Mouse (Mus musculus) ZHBTc4 (cell line): ENCODE data around the gene Cherp.
A peak's percentile ranks its signal among the peaks of the same experiment; 100 is the strongest.

ENCODE experiments used
- DNase-seq: peaks from one replicate; pipeline ENCODE4 v3.0.0-alpha.2; 2011; ENCODE audit warnings: low read depth, low spot score

Cherp gene

DNA sequence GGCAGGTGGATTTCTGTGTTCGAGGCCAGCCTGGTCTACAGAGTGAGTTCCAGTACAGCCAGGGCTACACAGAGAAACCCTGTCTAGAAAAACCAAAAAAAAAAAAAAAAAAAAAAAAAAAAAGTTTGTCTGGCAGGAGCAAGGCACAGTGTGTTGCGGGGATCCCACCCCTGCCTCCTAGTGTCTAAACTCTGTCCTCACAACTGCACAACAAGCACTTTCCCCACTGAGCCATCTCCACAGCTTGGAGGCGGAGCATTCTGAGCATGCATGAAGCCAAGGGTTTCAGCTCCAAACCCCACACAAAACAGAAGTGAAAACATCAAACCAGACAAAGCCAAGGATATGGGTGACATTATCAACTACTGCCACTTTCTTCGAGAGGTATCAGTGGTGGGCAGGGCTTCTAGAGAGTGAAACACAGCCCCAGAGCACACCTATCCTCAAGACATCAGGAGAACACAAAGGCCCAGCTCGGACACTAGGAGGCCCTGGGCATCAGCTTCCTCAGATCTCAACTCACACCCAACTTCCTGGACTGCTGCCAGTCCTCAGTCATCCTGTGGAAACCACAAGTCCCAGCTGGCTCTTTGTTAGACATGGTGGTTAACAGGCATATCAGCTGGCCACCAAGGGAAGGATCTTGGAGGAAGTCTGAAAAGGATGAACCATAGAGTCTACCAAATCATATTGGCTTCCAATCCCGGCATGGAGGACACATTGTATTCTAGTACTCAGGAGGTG, 10.6 kb upstream of the Cherp start:
- DNase-seq: peak; percentile 58

DNA sequence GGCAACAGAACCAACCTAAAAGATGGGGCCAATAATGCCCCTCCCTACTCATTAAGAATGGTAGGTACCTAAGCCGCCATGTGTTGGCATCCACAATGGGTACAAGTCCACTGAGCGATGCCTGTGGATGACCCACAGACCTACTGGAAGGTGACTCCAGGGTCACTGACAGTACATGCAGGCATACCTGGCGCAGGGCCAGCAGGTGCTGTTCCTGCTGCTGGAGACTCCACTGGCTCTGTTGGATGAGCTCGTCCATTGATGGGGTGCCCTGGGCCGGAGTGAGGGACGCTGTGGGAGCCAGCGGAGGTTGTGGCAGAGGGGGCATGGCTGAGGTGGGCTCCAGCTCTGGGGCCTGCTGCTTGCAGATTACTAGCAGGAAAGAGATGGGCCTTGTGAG, 4.3 kb downstream of the Cherp start:
- no peak for DNase-seq

DNA sequence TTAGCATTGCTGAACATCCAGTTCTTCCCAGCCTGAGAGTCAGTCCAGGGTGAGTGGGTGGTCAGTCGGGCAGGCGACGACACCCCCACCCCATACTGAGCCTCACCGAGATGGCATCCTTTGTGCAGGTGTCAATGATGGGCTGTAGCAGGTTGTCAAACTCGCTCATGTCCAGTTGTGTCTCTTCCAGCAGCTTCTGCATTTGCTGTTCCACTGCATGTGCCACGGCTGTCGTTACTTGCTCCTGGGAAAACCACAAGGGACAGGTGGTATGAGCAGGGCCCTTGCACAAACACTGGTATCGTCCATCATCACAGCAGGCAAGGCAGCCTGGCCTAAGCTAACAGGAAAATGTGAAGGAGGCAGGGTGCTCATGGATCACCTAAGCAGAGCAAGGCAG, 5.0 kb downstream of the Cherp start:
- DNase-seq: no peak

DNA sequence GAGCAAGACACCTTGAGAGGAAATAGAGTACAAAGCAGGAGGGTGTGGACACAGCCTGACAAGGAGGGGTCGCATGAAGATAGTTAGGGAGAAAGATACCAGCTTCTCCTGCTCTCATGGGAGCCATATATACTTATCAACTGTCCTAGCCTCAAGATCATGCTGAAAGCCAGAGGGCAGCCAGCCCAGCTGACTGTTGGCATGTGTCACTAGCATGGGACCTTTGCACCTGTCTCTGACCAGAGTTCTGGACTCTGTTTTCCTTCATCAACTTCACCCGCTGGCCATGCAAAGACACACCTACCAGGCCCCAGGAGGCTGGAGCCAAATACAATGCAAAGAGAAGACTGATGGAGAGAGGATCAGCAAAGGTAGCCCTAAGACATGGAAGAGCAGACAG, 5.8 kb downstream of the Cherp start:
- DNase-seq: no peak

DNA sequence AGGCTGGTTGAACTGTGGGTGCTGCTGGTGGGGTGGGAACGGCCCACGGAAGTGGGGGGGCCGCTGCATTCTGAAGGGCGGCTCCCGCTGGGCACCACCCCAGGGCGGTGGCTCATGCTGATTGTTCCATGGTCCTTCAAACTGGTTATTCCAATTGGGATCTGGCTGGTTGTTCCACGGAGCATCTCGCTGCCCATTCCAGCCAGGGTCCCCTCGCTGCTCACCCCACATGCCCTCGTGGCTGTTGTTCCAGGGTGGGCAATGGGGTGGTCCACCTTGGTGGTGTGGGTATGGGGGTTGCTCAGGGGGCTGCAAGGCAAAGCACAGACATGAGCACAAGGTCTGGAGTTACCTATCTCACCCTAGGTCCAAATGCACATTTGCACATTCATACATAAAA, 10.8 kb downstream of the Cherp start:
- DNase-seq: no peak

DNA sequence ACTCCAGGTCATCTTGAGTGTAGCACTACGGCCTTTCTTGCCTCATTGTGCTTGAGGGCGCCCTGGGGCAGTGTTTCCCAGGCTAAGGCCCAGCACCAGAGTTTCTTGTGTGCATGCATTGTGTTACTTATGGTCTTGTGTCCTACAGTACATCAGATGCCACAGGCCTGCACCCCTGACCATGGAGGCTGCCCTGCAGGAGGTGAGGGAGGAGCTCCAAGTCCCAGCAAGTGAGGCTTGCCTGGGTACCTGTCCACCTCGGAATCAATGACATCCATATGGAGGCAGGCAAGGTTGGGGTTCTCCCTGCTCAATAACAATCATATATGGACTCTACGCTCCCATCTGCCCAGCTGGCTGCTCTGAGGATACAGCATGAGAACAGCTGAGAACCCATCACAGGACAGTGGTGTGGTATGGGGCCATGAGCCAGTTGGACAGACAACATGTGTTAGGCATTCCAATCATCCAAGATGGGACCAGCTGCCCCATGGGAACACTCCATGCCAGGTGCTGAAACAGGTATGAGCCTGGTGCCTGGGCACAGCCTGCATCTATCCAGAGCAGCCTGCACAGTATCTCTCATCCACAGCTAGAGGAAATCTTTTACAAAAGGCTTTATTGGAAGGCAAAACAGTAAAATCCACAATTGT, 15.0 kb downstream of the Cherp start:
- no peak for DNase-seq

DNA sequence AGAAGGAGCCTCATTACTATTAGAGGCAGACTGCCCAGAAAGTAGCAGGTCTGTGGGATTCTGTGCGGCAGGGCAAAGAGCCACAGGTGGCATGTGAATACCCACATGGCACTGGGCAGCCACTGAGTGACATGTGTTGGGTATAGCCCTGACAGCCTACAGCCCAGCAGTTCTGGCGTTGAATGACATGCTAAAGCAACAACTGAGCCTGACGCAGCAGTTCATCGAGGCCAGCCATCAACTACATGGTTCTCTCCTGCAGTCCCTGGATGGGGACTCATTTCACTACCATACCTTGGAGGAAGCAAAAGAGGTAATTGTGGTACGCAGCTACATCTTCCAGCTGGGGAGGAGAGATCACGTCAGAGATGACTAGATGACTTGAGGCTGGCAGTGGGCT, 16.6 kb downstream of the Cherp start:
- no peak for DNase-seq

DNA sequence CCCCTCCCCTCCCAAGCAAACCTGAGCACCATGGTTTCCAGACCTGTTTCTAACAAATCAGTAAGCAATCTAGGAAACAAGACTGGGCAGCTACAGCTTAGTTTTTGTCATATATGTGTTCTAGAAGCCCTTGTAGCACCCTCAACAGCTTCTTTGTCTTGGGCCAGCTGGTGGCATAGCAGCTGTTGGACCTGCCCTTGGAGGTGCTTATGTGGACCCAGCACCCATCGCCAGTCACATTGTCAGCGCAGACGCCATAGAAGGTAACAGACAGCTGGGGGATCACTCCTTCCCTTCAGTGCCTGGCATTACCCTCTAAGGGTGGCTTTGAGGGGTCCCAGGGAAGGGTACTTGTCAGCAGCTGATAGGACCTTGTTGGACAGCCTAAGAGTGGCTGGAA, 17.2 kb downstream of the Cherp start:
- DNase-seq: no peak

DNA sequence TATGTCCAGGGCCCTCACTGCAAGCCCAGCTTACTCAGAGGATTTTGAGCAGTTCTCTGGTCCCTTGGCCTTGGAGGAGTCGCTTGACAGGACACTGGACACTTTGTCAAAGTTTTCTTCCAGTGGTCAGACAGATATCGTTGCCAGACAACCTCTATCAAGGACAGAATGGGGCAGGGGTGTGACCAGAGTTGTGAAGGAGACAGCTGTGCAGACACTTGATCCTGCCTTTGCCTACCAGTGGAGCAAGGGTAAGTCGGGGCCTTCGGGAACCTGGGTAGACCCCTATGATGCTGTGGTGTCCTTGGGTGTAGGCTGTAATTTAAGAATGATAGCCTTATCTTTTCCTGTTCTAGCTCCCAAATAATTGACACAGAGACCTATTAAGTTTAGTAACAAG, 19.7 kb downstream of the Cherp start:
- no peak for DNase-seq

DNA sequence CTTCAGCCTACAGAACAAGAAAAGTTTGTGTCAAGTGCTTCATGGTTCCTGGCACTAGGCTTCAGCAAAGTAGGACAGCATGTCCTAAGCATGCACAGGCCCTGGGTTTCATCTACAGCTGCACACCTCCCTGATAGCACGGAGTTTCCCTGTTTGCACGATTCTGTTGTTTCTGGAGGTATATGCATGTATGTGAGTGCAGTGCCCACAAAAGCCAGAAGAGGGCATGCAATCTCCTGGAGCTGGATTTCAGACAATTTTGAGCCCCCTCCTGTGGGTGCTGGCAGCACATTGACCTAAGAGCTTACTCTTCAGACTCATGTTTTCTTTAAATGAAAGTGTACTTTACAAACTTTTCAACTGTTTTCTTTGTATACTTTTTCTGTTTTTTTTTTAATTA, 21.1 kb downstream of the Cherp start:
- DNase-seq: peak; percentile 82

DNA sequence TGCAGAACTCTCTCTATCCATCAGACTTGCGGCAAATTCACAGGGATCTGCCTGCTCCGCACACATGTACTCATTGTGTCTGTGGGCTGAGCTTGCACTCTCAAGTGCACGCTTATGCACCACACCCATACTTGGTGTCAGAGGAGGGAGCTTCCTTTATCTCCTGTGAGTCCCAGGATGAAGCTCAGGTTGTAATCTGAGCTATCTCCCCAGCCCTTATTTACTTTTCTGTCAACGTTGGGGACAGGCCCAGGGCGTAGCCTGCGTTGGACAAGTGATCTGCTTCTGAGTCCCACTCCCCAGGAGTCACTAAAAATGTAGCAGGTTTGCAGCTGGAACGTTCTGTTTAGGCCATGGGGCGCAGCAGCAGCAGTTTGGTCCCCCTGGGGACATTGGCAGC, 23.5 kb downstream of the Cherp start:
- no peak for DNase-seq

DNA sequence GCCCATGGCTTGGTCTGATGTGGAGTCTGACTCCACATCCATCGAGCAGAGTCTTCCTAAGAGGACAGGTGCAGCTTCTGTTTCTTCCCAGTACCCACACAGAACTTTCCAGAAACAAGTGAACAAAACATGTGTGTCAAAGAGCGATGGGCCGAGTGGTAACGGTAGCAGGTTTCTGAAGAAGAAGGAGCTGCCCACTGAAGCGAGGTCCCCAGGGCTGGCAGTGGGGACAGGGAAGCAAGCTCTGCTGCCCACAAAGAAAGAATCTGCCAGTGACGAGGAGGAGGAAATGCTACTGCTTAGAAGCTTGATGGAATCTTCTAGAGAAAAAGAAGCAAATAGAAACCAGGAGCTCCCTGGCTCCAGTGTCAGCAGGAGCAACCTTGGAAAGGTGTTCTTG, 30.0 kb downstream of the Cherp start:
- no peak for DNase-seq

DNA sequence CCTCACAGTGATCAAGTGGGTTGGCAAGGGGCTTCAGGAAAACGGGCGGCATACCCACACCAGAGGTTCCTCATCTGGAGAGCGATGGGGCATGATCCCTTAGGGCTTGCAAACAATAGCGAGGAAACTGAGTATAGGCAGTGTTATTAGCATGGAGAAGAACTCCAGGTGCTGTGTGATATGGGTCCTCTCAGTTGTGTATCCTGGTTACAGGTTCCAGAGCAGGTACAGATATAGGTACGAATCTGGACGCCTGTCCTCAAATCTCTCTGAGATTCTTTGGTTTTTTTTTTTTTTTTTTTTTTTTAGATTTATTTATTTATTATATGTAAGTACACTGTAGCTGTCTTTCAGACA, 31.1 kb downstream of the Cherp start:
- DNase-seq: no peak

DNA sequence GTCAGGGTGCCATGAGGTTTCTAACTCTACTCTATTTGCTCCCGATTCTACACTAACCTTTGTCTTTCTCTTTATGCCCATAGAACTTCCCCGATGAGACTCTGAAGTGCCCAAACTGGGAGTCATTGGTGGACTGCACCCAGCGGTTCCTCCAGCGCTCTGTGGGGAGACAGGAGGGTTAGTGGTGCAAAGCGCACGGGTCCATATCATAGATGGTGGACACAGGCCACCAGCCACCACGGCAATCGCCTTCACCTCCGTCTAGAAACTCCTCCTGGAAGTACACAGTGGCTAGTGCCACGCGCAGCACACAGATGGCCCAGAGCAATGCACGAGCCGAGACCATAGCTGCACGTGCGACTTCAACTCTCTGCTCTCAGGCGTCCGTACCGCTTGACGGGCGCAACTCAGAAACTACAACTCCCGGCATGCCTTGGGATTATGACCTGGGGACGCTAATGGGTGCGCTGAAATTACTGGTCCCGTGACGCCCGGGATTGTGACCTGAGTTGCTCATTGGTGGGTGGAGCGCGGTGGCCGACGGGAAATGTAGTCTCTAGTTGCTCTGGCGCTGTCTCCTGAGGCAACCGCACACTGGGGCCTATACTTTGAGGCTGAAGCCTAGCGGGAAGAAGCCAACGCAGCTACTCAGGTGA, 31.6 kb downstream of the Cherp start, which contains the start of the genes Calr3 and 1700030K09Rik:
TSS of gene Calr3 (minus strand) at position 533 of the 656 bp plus-strand sequence.
TSS of gene 1700030K09Rik (plus strand) at position 543 of the 656 bp plus-strand sequence.
- peak; percentile 98 for DNase-seq

DNA sequence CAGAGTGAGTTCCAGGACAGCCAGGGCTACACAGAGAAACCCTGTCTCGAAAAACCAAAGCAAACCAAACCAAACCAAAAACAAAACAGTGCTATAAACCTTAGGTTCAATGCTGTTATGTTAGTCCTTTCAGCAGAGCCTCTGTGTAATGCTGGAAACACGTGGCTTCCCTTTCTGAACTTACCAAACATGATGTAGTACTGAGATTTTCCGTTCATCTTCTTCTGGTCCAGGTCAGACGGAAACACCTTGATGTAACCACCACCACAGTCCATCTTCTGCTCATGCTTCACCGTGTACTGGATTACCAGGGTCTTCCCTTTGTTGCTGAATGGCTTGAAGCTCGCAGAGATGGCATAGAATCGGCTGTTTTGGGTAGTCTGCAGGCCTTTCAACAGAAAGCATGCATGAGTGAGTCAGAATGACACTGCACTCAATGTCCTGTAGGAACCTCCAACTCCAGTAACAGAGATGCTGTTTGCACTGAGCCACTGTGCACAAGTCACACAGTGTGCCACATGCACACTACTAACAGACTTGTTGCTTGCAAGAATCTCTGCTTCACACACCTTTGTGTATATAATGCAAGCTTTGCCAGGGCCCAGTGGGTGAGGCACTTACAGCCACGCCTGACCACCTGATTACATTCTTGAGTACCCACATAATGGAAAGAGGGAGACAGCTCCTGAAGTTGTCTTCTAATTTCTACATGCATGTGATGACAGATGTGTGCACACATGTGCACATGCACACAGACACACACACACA, 36.6 kb downstream of the Cherp start:
- no peak for DNase-seq

DNA sequence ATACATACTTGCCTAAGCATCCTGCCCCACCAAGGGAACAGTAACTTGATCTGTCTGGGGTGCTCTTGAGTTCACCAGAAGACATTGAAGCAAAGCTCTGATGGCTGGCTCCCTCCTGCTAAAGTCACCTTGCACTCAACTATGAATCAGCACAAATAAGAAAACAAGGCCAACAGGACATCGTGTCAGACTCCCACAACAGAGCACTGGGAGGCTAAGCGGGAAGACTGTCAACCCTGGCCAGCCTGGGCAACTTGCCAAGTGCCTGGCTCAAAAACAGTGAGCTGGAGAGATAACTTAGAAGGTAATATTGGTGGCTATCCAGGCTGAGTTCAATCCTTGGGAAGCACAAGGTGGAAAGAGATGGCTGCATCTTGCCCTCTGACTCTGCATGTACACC, 40.1 kb downstream of the Cherp start:
- no peak for DNase-seq

DNA sequence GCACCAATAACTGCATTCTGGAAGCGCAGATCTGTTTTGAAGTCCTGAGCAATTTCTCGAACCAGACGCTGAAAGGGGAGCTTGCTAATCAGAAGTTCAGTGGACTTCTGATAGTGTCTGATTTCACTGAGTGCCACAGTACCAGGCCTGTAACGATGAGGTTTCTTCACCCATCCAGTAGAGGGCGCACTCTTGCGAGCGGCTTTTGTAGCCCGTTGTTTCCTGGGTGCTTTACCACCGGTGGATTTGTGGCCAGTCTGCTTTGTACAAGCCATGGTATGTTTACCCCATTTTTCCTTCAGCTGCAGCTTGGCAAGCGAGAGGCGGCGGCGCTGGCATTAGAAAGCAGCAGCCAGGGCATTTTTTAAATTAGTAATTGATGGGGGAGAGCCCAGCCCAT, 45.4 kb downstream of the Cherp start:
- peak; percentile 60 for DNase-seq

DNA sequence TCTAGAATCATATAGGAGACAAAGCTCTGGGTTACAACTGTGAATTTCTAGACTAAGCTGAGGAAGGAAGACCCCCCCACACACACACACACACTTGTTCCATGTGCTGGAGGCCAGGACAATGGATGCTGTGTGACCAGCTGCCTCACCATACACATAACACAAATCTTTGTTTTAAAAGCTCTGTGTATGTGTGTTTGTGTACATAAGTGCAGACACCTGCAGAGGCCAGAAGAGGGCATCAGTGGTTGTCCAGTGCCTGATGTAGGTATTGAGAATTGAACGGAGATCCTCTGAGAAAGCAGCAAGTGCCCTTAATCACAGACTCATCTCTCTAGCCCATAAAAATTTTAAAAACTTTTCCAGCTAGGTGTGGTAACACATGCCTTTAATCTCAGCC, 52.1 kb downstream of the Cherp start:
- peak; percentile 67 for DNase-seq

DNA sequence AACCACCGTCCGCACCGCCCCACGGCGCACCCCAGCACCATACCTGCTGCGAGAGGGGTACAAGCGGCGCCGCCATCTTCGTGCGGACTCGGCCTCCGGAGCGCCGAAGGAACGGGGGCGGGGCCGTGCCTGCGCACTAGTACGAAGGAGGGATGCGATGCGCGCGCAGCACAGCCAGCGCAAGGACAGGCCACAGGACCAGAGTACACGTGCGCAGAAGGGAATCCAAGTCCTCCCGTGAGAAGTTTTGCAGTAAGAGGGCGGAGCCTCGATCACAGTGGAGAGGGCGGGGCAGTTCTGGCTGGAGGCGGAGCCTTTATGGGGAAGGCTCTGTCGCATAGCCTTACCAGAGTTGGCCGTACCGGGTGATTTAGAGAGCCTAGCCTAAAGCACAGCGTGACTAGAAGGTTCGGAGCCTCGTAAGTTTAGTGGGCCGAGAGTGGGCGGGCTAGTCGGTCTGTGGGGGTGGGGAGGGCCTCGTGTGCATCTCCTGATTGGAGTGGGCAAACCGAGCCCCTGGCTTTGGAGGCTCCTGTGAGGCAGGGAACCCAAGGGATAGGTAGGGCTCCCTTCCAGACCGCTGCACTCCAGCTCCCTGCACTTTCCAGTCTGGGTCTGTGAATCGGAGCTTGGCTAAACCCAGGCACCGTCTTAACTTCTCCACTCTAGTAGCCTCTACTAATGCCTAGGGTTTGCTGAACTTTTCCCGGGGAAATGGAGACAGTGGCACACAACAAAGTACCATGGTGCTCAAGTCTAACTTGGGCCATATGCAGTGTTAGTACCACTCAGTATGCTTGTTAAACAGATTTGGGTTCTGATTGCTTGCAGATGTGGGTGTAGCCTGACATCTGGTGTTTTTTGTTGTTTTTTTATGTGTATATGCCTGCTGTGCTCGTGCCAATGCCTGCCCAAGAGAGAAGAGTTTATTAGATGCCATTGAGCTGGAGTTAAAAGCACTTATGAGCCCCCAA, 53.4 kb downstream of the Cherp start, which contains the start of gene Eps15l1:
TSS of gene Eps15l1 (minus strand) at position 99 of the 974 bp plus-strand sequence.
- DNase-seq: peak; percentile 100

DNA sequence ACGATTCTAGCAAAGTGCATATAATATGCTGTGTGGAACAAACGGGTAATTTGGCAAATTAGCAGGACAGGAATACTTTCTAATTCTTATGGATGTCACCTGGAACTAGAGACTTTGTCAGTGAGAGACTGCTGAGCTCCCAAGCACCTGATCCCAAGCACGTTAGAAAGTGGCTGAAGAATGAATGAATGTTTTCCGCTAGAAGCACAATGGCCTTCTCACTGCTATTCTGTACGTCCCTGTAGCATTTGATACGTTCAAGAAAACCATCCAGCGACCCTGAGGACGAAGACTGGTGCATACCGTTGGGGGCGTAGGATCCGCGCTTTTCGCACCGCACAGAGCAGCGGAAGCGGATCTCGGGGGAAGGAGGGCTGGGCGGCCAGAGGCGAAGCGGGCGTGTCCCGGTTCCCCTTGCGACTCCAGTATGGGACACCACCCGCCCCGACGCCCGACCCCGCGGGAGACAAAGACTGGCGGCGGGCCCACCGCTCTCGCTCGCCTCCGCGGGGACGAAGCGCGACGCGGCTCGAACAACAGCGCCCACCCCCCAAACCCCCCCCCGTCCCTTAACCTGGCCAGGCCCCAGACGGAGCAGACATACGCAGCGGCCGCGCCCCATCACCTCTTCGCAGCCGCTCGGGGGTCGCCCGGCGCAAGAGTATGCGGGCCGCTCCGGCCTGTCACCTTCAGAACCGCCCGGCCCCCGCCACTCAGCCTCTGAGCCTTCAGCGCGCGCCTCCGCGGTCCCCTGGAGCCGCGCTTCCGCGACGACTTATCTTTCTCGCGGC, 54.3 kb downstream of the Cherp start:
- peak; percentile 83 for DNase-seq
